Mouse (Mus musculus): ENCODE measurements around the gene Col1a1. TPM values are rescaled to one million over a fixed set of nuclear protein-coding genes. Genes with fewer than 3 reads are reported as not detected.
A peak's percentile ranks its signal among the peaks of the same experiment; 100 is the strongest.
"Not testable (repeated sequence)": the region's sequence is repeated elsewhere in the genome, so short reads cannot be mapped to it uniquely, and the experiment has no call there.

The Col1a1 gene
- total and polyA plus RNA-seq, 3 experiments = 0.11 to 0.13 TPM; not detected in 1

- H3K36me3 ChIP-seq (replicated peaks in 1 of 2; ENCODE audit: control insufficient read depth in 1 of 2, insufficient read depth in 1 of 2, low read length in 1 of 2) = no peaks in the 10 kb centered on the region
- H3K9ac ChIP-seq (ENCODE audit: insufficient read depth, low read depth) = no peak within 1 kb of the TSS
- H3K79me2 ChIP-seq (replicated peaks; ENCODE audit: control insufficient read depth, extremely low read depth, insufficient read depth, poor library complexity, severe bottlenecking) = no peaks in the 10 kb centered on the region
- H3K4me1 ChIP-seq (ENCODE audit: control insufficient read depth in 1 of 2, insufficient read depth in 2 of 2) = peaks cover 20 to 30% of the 10 kb centered on the region in 2 experiments
- H3K27ac ChIP-seq (ENCODE audit: insufficient read depth, low read depth) = no peak within 1 kb of the TSS
- H3K4me2 ChIP-seq (ENCODE audit: insufficient read depth, low read depth, poor library complexity, severe bottlenecking) = no peak within 1 kb of the TSS
- H3K27me3 ChIP-seq (replicated peaks) = peaks cover 84% of the 10 kb centered on the region
- H3K9me3 ChIP-seq (replicated peaks; ENCODE audit: low read length) = no peaks in the 10 kb centered on the region
- TF ChIP-seq MAZ (IDR thresholded peaks at IDR 0.05; ENCODE audit: low read depth, low read length) (0 out of 2 replicates have a peak, but pooled peaks have one; percentile 22), CTCF (conservative IDR thresholded peaks at IDR 0.05 in 1 of 2, IDR thresholded peaks at IDR 0.05 in 1 of 2; ENCODE audit: low read depth in 2 of 2, low read length in 2 of 2) (peak in 1 of 2 experiments; percentile 56; a peak in 2 of 4 replicates), ETS1 (conservative IDR thresholded peaks at IDR 0.05; ENCODE audit: low read depth, low read length) (no peak)
- dilution Hi-C loops (cut with MboI; ENCODE audit: extremely low pct_ligation_motif_present, extremely low pct_unique_long_range_greater_than_20kb, low sequenced_read_pairs) (no loop called here), in situ Hi-C loops (cut with MboI; ENCODE audit: low pct_ligation_motif_present, low pct_unique_long_range_greater_than_20kb, low sequenced_read_pairs) (no loop called here)
- H3K4me3 ChIP-seq (replicated peaks in 1 of 3; ENCODE audit: low read depth in 2 of 3, low read length in 2 of 3, poor library complexity in 1 of 3) = no peak within 1 kb of the TSS
- no peak for DNase-seq (ENCODE audit: extremely low read depth)
Observed at GRCm38 (mm10) chr11:94967419-94967818, 31.4 kb downstream of the Col1a1 start, which contains the start of gene Hils1. Hils1 (plus strand) TSS chr11:94967593.

- H3K9me3 ChIP-seq (replicated peaks; ENCODE audit: low read length) = no peaks in the 10 kb centered on the region
- no peak for TF ChIP-seq MAX (IDR thresholded peaks at IDR 0.05; ENCODE audit: low read length)
- no peak for TF ChIP-seq PAX5 (IDR thresholded peaks at IDR 0.05; ENCODE audit: low read length)
- no peak for TF ChIP-seq BHLHE40 (IDR thresholded peaks at IDR 0.05; ENCODE audit: low read depth, low read length)
- no peak for TF ChIP-seq UBTF (IDR thresholded peaks at IDR 0.05; ENCODE audit: low read depth, low read length)
- no peak for TF ChIP-seq CHD2 (IDR thresholded peaks at IDR 0.05; ENCODE audit: low read length)
- no peak for TF ChIP-seq ETS1 (conservative IDR thresholded peaks at IDR 0.05; ENCODE audit: low read depth, low read length)
- no peak overlapping the region for H3K4me2 ChIP-seq (ENCODE audit: insufficient read depth, low read depth, poor library complexity, severe bottlenecking)
- no peak overlapping the region for H3K4me3 ChIP-seq (replicated peaks in 1 of 3; ENCODE audit: low read depth in 2 of 3, low read length in 2 of 3, poor library complexity in 1 of 3)
- no peak overlapping the region for H3K9ac ChIP-seq (ENCODE audit: insufficient read depth, low read depth)
- DNase-seq (ENCODE audit: extremely low read depth) = no peak
- H3K27ac ChIP-seq (ENCODE audit: insufficient read depth, low read depth) = no peak overlapping the region
- in situ Hi-C loops (cut with MboI; ENCODE audit: low pct_ligation_motif_present, low pct_unique_long_range_greater_than_20kb, low sequenced_read_pairs) = no loop called here
- no peaks in the 10 kb centered on the region for H3K36me3 ChIP-seq (replicated peaks in 1 of 2; ENCODE audit: control insufficient read depth in 1 of 2, insufficient read depth in 1 of 2, low read length in 1 of 2)
- peaks cover 86% of the 10 kb centered on the region for H3K27me3 ChIP-seq (replicated peaks)
- H3K79me2 ChIP-seq (replicated peaks; ENCODE audit: control insufficient read depth, extremely low read depth, insufficient read depth, poor library complexity, severe bottlenecking) = no peaks in the 10 kb centered on the region
- dilution Hi-C loops (cut with MboI; ENCODE audit: extremely low pct_ligation_motif_present, extremely low pct_unique_long_range_greater_than_20kb, low sequenced_read_pairs) = no loop called here
- H3K4me1 ChIP-seq (ENCODE audit: control insufficient read depth in 1 of 2, insufficient read depth in 2 of 2) = peaks cover 15 to 29% of the 10 kb centered on the region in 2 experiments
Observed at GRCm38 (mm10) chr11:94968187-94968586, 32.2 kb downstream of the Col1a1 start.

GRCm38 (mm10) chr11:94969709-94970108, 33.7 kb downstream of the Col1a1 start:
- H3K9me3 ChIP-seq (replicated peaks; ENCODE audit: low read length); H3K9ac ChIP-seq (ENCODE audit: insufficient read depth, low read depth); H3K27ac ChIP-seq (ENCODE audit: insufficient read depth, low read depth); DNase-seq (ENCODE audit: extremely low read depth); H3K36me3 ChIP-seq (replicated peaks in 1 of 2; ENCODE audit: control insufficient read depth in 1 of 2, insufficient read depth in 1 of 2, low read length in 1 of 2); H3K79me2 ChIP-seq (replicated peaks; ENCODE audit: control insufficient read depth, extremely low read depth, insufficient read depth, poor library complexity, severe bottlenecking); H3K4me2 ChIP-seq (ENCODE audit: insufficient read depth, low read depth, poor library complexity, severe bottlenecking); dilution Hi-C loops (cut with MboI; ENCODE audit: extremely low pct_ligation_motif_present, extremely low pct_unique_long_range_greater_than_20kb, low sequenced_read_pairs); H3K4me3 ChIP-seq (replicated peaks in 1 of 3; ENCODE audit: low read depth in 2 of 3, low read length in 2 of 3, poor library complexity in 1 of 3): not testable (repeated sequence)
- in situ Hi-C loops (cut with MboI; ENCODE audit: low pct_ligation_motif_present, low pct_unique_long_range_greater_than_20kb, low sequenced_read_pairs) = loop anchor here (5.0 kb wide), 1 partner anchor 32 kb away; the partner anchor contains the start of gene Col1a1
- peaks cover 85% of the 10 kb centered on the region for H3K27me3 ChIP-seq (replicated peaks)
- H3K4me1 ChIP-seq (ENCODE audit: control insufficient read depth in 1 of 2, insufficient read depth in 2 of 2) = peaks cover 15 to 27% of the 10 kb centered on the region in 2 experiments
